19 mouse cellular contexts compared by ENCODE assay signal in genomic region chr5:43847555-43847954, GRCm38 (mm10). TPM values are rescaled to one million over a fixed set of nuclear protein-coding genes. Genes with fewer than 3 reads are reported as not detected.
"Had no signal": no experiment of that assay in that cellular context is flagged by ENCODE, and none has a peak within 500 bp of the region (broad histone marks: within the 10 kb centered on the region; RNA-seq: fewer than 3 reads in every experiment).

No protein-coding gene starts in this region.

- H3K4me3 ChIP-seq: liver, embryonic 15.5 days; lung, embryonic 15.5 days; midbrain, embryonic 13.5 days; midbrain, embryonic 15.5 days; neural tube, embryonic 12.5 days; stomach, embryonic 15.5 days had no signal

- DNase-seq: liver, postnatal 0 days; lung, adult 2 months; lung, postnatal 14 days; lung, postnatal 36 days; right cerebral cortex, postnatal 14 days; thymus, adult 2 months; thymus, postnatal 14 days; thymus, postnatal 36 days had no signal

- H3K27ac ChIP-seq: liver, embryonic 15.5 days; lung, embryonic 15.5 days; macrophage; midbrain, embryonic 13.5 days; midbrain, embryonic 15.5 days; neural tube, embryonic 12.5 days; stomach, embryonic 15.5 days; stomach, postnatal 0 days had no signal

- H3K4me1 ChIP-seq: liver, embryonic 15.5 days; midbrain, embryonic 15.5 days; neural tube, embryonic 12.5 days; stomach, embryonic 15.5 days had no signal

- ATAC-seq: liver, postnatal 0 days; lung, postnatal 0 days; midbrain, embryonic 13.5 days; midbrain, embryonic 15.5 days had no signal

RNA-seq across cellular contexts. Expression of gene Bst1, which starts 28.9 kb away (rescaled TPM):
- polyA plus RNA-seq: midbrain, embryonic 11.5 days; midbrain, embryonic 13.5 days; midbrain, embryonic 15.5 days; neural tube, embryonic 12.5 days; neural tube, embryonic 14.5 days had no signal
